Mouse (Mus musculus) ES-Bruce4 (cell line): ENCODE results near the gene Myt1. TPM values are rescaled to one million over a fixed set of nuclear protein-coding genes. Genes with fewer than 3 reads are reported as not detected.

ENCODE experiments used
- H3K27ac ChIP-seq: 2 replicates; pipeline ENCODE4 v1.5.1; 2012; ENCODE audit warnings: low read length, inconsistent platforms; ENCODE audit not compliant: insufficient read depth
- H3K27me3 ChIP-seq: 2 replicates; pipeline ENCODE4 v1.6.1; 2012; ENCODE audit warnings: mild to moderate bottlenecking, low read length, inconsistent platforms; ENCODE audit not compliant: control insufficient read depth, poor library complexity, insufficient read depth, severe bottlenecking
- H3K36me3 ChIP-seq: 2 replicates; pipeline ENCODE4 v1.6.1; 2012; ENCODE audit warnings: inconsistent platforms, mild to moderate bottlenecking, low read length, moderate library complexity; ENCODE audit not compliant: control insufficient read depth, poor library complexity, insufficient read depth, severe bottlenecking
- H3K4me1 ChIP-seq: one replicate; pipeline ENCODE4 v1.8.1; 2011; ENCODE audit warnings: low read length; ENCODE audit not compliant: control insufficient read depth, insufficient read depth
- H3K4me3 ChIP-seq: 2 replicates; pipeline ENCODE4 v1.5.1; 2011; ENCODE audit warnings: low read depth, mild to moderate bottlenecking, low read length
- H3K9ac ChIP-seq: 2 replicates; pipeline ENCODE4 v1.6.1; 2012; ENCODE audit warnings: low read depth, mild to moderate bottlenecking, inconsistent platforms; ENCODE audit not compliant: poor library complexity, severe bottlenecking
- H3K9me3 ChIP-seq: replicated peaks from 2 replicates; pipeline ENCODE4 v1.6.1; 2012; ENCODE audit warnings: mild to moderate bottlenecking, low read length, inconsistent platforms; ENCODE audit not compliant: control insufficient read depth, poor library complexity, insufficient read depth, severe bottlenecking
- CTCF ChIP-seq: IDR thresholded peaks from one replicate; pipeline ENCODE4 v1.8.1; 2011; ENCODE audit warnings: low read depth, low read length
- EP300 ChIP-seq: IDR thresholded peaks from 2 replicates; pipeline ENCODE4 v1.6.1; 2011; ENCODE audit warnings: low read depth, low read length; ENCODE audit not compliant: insufficient read depth
- POLR2A ChIP-seq: IDR thresholded peaks from one replicate; pipeline ENCODE4 v1.8.1; 2011; ENCODE audit warnings: low read length; ENCODE audit not compliant: insufficient read depth
- polyA plus RNA-seq: library from polyadenylated mRNA; stranded (reverse); fragments of >200 nt; gene quantifications from 2 replicates; pipeline ENCODE4 v1.2.4, GENCODE M21; 2011; ENCODE audit warnings: low read depth; ENCODE audit not compliant: missing spikeins, insufficient read depth, insufficient read length

The Myt1 gene
- polyA plus RNA-seq, 1 experiment = 0.13 TPM

GRCm38 (mm10) chr2:181769397-181769796, 6.3 kb downstream of the Myt1 start:
- TF ChIP-seq EP300 = no peak
- no peak for TF ChIP-seq CTCF
- no peak for TF ChIP-seq POLR2A
- H3K4me3 ChIP-seq = no peak overlapping the region
- H3K27me3 ChIP-seq = no peaks in the 10 kb centered on the region
- no peaks in the 10 kb centered on the region for H3K9me3 ChIP-seq
- H3K9ac ChIP-seq = no peak overlapping the region
- no peaks in the 10 kb centered on the region for H3K36me3 ChIP-seq
- no peaks in the 10 kb centered on the region for H3K4me1 ChIP-seq
- no peak overlapping the region for H3K27ac ChIP-seq

DNA sequence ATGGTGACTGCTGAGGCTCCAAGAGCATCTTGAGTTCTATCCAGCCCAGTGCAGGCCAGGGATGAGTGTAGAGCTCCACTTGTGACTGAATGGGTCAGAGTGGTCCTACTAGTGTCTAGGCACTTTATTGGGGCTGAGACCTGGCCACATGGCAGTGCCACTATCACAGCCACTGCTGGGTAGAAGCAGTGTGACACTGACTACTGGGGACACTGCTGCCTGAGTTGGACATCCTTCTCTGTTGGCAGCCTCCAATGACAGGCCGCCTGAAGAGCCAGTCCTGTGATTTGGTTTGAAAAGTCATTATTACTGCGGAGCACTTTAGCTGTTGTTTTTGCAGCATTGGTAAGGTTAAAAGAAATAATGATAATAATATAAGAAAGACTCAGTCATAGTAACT, 10.1 kb downstream of the Myt1 start:
- no peak overlapping the region for H3K27ac ChIP-seq
- TF ChIP-seq EP300 (no peak), CTCF (no peak), POLR2A (no peak)
- no peaks in the 10 kb centered on the region for H3K4me1 ChIP-seq

GRCm38 (mm10) chr2:181775786-181776185, 12.7 kb downstream of the Myt1 start:
- no peak overlapping the region for H3K27ac ChIP-seq
- TF ChIP-seq POLR2A (no peak), CTCF (no peak), EP300 (no peak)
- no peaks in the 10 kb centered on the region for H3K9me3 ChIP-seq
- no peaks in the 10 kb centered on the region for H3K27me3 ChIP-seq
- H3K36me3 ChIP-seq = no peaks in the 10 kb centered on the region
- H3K4me1 ChIP-seq = no peaks in the 10 kb centered on the region
- H3K9ac ChIP-seq = no peak overlapping the region
- H3K4me3 ChIP-seq = no peak overlapping the region

More for the DNA sequence above, 10.1 kb downstream of the Myt1 start:
- Histone ChIP-seq H3K36me3 (no peaks in the 10 kb centered on the region), H3K4me3 (no peak overlapping the region), H3K27me3 (no peaks in the 10 kb centered on the region), H3K9me3 (no peaks in the 10 kb centered on the region), H3K9ac (no peak overlapping the region)

DNA sequence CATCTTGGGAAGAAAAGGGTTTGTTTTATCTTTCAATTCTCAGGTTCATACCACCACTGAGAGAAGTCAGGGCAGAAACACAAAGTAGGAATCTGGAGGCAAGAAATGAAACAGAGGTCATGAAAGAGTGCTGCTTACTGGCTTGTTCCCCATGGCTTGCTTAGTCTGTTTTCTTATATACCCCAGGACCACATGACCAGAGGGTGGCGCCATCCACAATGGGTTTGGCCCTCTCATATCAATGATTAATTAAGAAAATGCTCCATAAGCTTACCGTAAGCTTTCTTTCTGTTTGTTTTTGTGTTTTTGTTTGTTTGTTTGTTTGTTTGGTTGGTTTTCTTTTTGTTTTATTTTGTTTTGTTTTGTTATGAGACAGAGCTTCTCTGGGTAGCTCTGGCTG, 14.6 kb downstream of the Myt1 start:
- Histone ChIP-seq H3K9ac (no peak overlapping the region), H3K4me1 (no peaks in the 10 kb centered on the region), H3K27me3 (no peaks in the 10 kb centered on the region), H3K9me3 (no peaks in the 10 kb centered on the region), H3K36me3 (no peaks in the 10 kb centered on the region), H3K27ac (no peak overlapping the region), H3K4me3 (no peak overlapping the region)
- TF ChIP-seq EP300 = no peak
- TF ChIP-seq CTCF = peak; percentile 36

DNA sequence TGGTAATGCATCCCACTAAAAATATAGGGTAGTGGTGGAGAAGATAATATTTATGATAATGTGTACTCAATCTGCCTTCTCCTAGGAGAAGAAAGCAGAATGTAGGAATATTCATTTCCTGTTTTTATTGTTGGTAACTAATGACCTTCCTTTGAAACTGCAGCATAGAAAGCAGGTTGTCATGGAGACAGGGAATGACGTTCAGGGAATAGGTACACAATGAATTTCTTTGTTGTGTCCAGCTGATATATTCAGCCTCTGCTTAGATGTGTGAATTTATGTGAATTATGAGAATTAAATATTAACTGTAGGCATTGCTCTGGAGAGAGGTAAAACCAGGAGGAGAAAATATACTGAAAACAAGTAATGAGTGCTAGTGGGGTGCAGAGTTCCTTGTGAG, 18.3 kb downstream of the Myt1 start:
- H3K4me1 ChIP-seq = no peaks in the 10 kb centered on the region
- no peaks in the 10 kb centered on the region for H3K27me3 ChIP-seq
- TF ChIP-seq CTCF (no peak), EP300 (no peak), POLR2A (no peak)
- no peaks in the 10 kb centered on the region for H3K36me3 ChIP-seq
- H3K9me3 ChIP-seq = no peaks in the 10 kb centered on the region
- H3K4me3 ChIP-seq = no peak overlapping the region
- H3K27ac ChIP-seq = no peak overlapping the region
- H3K9ac ChIP-seq = no peak overlapping the region

GRCm38 (mm10) chr2:181787852-181788251, 24.7 kb downstream of the Myt1 start:
- H3K27ac ChIP-seq = no peak overlapping the region
- no peaks in the 10 kb centered on the region; the same call in 1 of the 2 replicates for H3K27me3 ChIP-seq
- H3K9ac ChIP-seq = no peak overlapping the region
- no peaks in the 10 kb centered on the region for H3K36me3 ChIP-seq
- H3K4me1 ChIP-seq = no peaks in the 10 kb centered on the region
- H3K9me3 ChIP-seq = no peaks in the 10 kb centered on the region
- TF ChIP-seq CTCF (no peak), EP300 (no peak), POLR2A (no peak)
- no peak overlapping the region for H3K4me3 ChIP-seq
